Mouse (Mus musculus): ENCODE measurements around the gene Dst. TPM values are rescaled to one million over a fixed set of nuclear protein-coding genes. Genes with fewer than 3 reads are reported as not detected.
A peak's percentile ranks its signal among the peaks of the same experiment; 100 is the strongest.

Gene Dst
- total and polyA plus RNA-seq, 2 experiments from 2014 or later, result 31.7 to 155 TPM

- TF ChIP-seq CTCF (IDR thresholded peaks at IDR 0.05), result no peak
- 87% methylated on average over 7 of the region's 7 CpGs for WGBS
- H3K36me3 ChIP-seq (ENCODE audit: insufficient read depth, low read length), result no peaks in the 10 kb centered on the region
- no peak overlapping the region for H3K9ac ChIP-seq (replicated peaks; ENCODE audit: low read length, poor library complexity, severe bottlenecking)
- no peak overlapping the region for H3K4me2 ChIP-seq (ENCODE audit: low read depth, low read length, poor library complexity, severe bottlenecking)
- no peaks in the 10 kb centered on the region for H3K27me3 ChIP-seq (ENCODE audit: insufficient read depth, low read length)
- DNase-seq (ENCODE audit: low spot score) (no peak), ATAC-seq (ENCODE audit: low FRiP score) (no peak)
- H3K9me3 ChIP-seq (ENCODE audit: low read length), result no peaks in the 10 kb centered on the region
- no peak overlapping the region for H3K4me3 ChIP-seq (ENCODE audit: low read depth, low read length)
- no peak overlapping the region for H3K27ac ChIP-seq (ENCODE audit: low read depth, low read length)
- no peaks in the 10 kb centered on the region for H3K4me1 ChIP-seq (ENCODE audit: insufficient read depth, low read length)
Observed at GRCm38 (mm10) chr1:33878170-33878569, 29.9 kb upstream of the Dst start.

- no peaks in the 10 kb centered on the region for H3K36me3 ChIP-seq (ENCODE audit: insufficient read depth, low read length)
- TF ChIP-seq CTCF (IDR thresholded peaks at IDR 0.05), result peak; percentile 44
- DNase-seq (ENCODE audit: low spot score) (peak; percentile 28), ATAC-seq (ENCODE audit: low FRiP score) (no peak)
- no peaks in the 10 kb centered on the region for H3K27me3 ChIP-seq (ENCODE audit: insufficient read depth, low read length)
- peak overlapping the region; percentile 6; the same call in 1 of the 2 replicates for H3K4me3 ChIP-seq (ENCODE audit: low read depth, low read length)
- peak overlapping the region; percentile 33 for H3K4me2 ChIP-seq (ENCODE audit: low read depth, low read length, poor library complexity, severe bottlenecking)
- H3K9me3 ChIP-seq (ENCODE audit: low read length), result no peaks in the 10 kb centered on the region
- WGBS, result 25% methylated on average over 18 of the region's 18 CpGs
- no peaks in the 10 kb centered on the region for H3K4me1 ChIP-seq (ENCODE audit: insufficient read depth, low read length)
- H3K27ac ChIP-seq (ENCODE audit: low read depth, low read length), result no peak overlapping the region
- H3K9ac ChIP-seq (replicated peaks; ENCODE audit: low read length, poor library complexity, severe bottlenecking), result no peak overlapping the region
Observed at GRCm38 (mm10) chr1:33883102-33883839, 24.8 kb upstream of the Dst start.

- Histone ChIP-seq H3K27me3 (ENCODE audit: insufficient read depth, low read length) (no peaks in the 10 kb centered on the region), H3K4me1 (ENCODE audit: insufficient read depth, low read length) (no peaks in the 10 kb centered on the region), H3K36me3 (ENCODE audit: insufficient read depth, low read length) (no peaks in the 10 kb centered on the region), H3K4me3 (ENCODE audit: low read depth, low read length) (no peak overlapping the region), H3K9me3 (ENCODE audit: low read length) (no peaks in the 10 kb centered on the region), H3K4me2 (ENCODE audit: low read depth, low read length, poor library complexity, severe bottlenecking) (no peak overlapping the region), H3K27ac (ENCODE audit: low read depth, low read length) (no peak overlapping the region), H3K9ac (replicated peaks; ENCODE audit: low read length, poor library complexity, severe bottlenecking) (no peak overlapping the region)
- peak; percentile 43 for DNase-seq (ENCODE audit: low spot score)
- ATAC-seq (ENCODE audit: low FRiP score), result no peak
- peak; percentile 73 for TF ChIP-seq CTCF (IDR thresholded peaks at IDR 0.05)
- 68% methylated on average over 10 of the region's 10 CpGs for WGBS
Observed at GRCm38 (mm10) chr1:33892784-33893183, 15.2 kb upstream of the Dst start.

GRCm38 (mm10) chr1:33896116-33896515, 11.9 kb upstream of the Dst start:
- H3K27me3 ChIP-seq (ENCODE audit: insufficient read depth, low read length), result no peaks in the 10 kb centered on the region
- no peak for ATAC-seq (ENCODE audit: low FRiP score)
- no peak overlapping the region for H3K9ac ChIP-seq (replicated peaks; ENCODE audit: low read length, poor library complexity, severe bottlenecking)
- H3K4me3 ChIP-seq (ENCODE audit: low read depth, low read length), result no peak overlapping the region
- H3K36me3 ChIP-seq (ENCODE audit: insufficient read depth, low read length), result no peaks in the 10 kb centered on the region
- H3K4me1 ChIP-seq (ENCODE audit: insufficient read depth, low read length), result no peaks in the 10 kb centered on the region
- no peak for TF ChIP-seq CTCF (IDR thresholded peaks at IDR 0.05)
- DNase-seq (ENCODE audit: low spot score), result no peak
- no peak overlapping the region for H3K4me2 ChIP-seq (ENCODE audit: low read depth, low read length, poor library complexity, severe bottlenecking)
- 76% methylated on average over 6 of the region's 6 CpGs for WGBS
- no peaks in the 10 kb centered on the region for H3K9me3 ChIP-seq (ENCODE audit: low read length)
- H3K27ac ChIP-seq (ENCODE audit: low read depth, low read length), result no peak overlapping the region

- H3K4me1 ChIP-seq (ENCODE audit: insufficient read depth, low read length), result no peaks in the 10 kb centered on the region
- H3K4me3 ChIP-seq (ENCODE audit: low read depth, low read length), result no peak overlapping the region
- no peak overlapping the region for H3K4me2 ChIP-seq (ENCODE audit: low read depth, low read length, poor library complexity, severe bottlenecking)
- no peaks in the 10 kb centered on the region for H3K27me3 ChIP-seq (ENCODE audit: insufficient read depth, low read length)
- H3K9me3 ChIP-seq (ENCODE audit: low read length), result no peaks in the 10 kb centered on the region
- no peaks in the 10 kb centered on the region for H3K36me3 ChIP-seq (ENCODE audit: insufficient read depth, low read length)
- 81% methylated on average over 4 of the region's 4 CpGs for WGBS
- TF ChIP-seq CTCF (IDR thresholded peaks at IDR 0.05), result no peak
- H3K27ac ChIP-seq (ENCODE audit: low read depth, low read length), result no peak overlapping the region
- ATAC-seq (ENCODE audit: low FRiP score) (no peak), DNase-seq (ENCODE audit: low spot score) (no peak)
- H3K9ac ChIP-seq (replicated peaks; ENCODE audit: low read length, poor library complexity, severe bottlenecking), result no peak overlapping the region
Observed at GRCm38 (mm10) chr1:33896666-33897065, 11.4 kb upstream of the Dst start.

- DNase-seq (ENCODE audit: low spot score) (no peak), ATAC-seq (ENCODE audit: low FRiP score) (no peak)
- H3K4me2 ChIP-seq (ENCODE audit: low read depth, low read length, poor library complexity, severe bottlenecking), result no peak overlapping the region
- H3K36me3 ChIP-seq (ENCODE audit: insufficient read depth, low read length), result 0 out of 2 replicates have a peak, but pooled peaks cover 1% of the 10 kb centered on the region
- H3K27me3 ChIP-seq (ENCODE audit: insufficient read depth, low read length), result no peaks in the 10 kb centered on the region
- H3K4me3 ChIP-seq (ENCODE audit: low read depth, low read length), result no peak overlapping the region
- 91% methylated on average over 11 of the region's 11 CpGs for WGBS
- no peak overlapping the region for H3K9ac ChIP-seq (replicated peaks; ENCODE audit: low read length, poor library complexity, severe bottlenecking)
- TF ChIP-seq CTCF (IDR thresholded peaks at IDR 0.05), result no peak
- no peaks in the 10 kb centered on the region for H3K4me1 ChIP-seq (ENCODE audit: insufficient read depth, low read length)
- H3K27ac ChIP-seq (ENCODE audit: low read depth, low read length), result no peak overlapping the region
- no peaks in the 10 kb centered on the region for H3K9me3 ChIP-seq (ENCODE audit: low read length)
Observed at GRCm38 (mm10) chr1:33897426-33897825, 10.6 kb upstream of the Dst start.

Data from midbrain, postnatal 0 days (tissue).